Mouse (Mus musculus) skeletal muscle tissue, adult 2 months (tissue): ENCODE results near the gene Smad3.
A peak's percentile ranks its signal among the peaks of the same experiment; 100 is the strongest.

Source experiments
- DNase-seq: peaks from one replicate; pipeline ENCODE4 v3.0.0-alpha.2; 2012; ENCODE audit warnings: low read depth, low spot score

Smad3 gene

DNA sequence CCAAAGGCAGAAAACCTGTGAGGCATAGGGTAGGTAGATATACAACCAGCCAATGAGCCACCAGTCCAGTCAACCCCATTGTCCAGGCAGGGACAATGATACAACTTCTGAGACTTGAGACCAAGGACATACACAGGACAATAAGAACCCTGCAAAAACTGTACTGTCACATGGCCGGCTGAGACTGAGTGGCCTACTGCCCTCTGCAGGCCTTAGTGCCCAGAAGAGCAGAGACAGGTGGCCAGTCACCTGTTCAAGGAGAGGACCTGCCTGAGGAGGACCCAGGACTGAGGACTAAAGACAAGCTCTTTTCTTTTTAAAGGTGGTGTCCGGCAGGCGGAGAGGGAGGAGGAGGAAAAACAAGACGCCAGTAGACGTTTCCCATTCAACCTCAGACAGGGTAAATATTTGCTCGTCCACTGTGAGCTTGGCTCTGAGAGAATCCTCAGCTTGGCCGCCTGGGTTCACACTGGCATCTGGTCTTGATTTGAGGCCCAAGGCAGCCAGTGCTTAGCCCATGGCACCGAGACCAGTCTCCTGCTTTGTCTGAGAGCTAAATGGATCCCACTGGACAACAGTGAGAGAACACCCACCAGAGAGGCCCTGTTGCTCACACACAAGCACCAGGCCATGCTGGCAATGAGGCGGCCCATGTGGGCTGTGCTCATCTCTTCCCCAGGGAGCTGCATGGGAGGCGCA lies 56.4 kb downstream of the Smad3 start:
- DNase-seq = peak; percentile 38

DNA sequence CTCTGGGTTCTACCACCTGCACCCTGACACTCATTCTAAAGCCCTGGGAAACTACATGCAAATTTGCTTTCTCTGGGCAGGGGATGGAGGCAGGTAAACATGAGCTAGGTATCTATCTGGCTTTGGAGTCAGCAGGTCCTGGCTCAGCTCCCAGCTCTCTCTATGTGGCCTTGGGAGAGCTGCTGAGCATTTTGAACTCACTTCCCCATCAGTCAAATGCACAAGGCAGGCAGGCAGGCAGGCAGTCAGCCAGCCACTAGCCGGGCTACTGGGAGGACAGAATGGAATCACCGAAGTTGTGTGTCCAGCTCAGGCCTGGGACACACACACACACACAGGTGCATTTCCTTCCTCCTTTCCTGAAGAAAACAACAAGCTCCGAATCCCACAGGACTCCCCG lies 58.6 kb downstream of the Smad3 start:
- no peak for DNase-seq

DNA sequence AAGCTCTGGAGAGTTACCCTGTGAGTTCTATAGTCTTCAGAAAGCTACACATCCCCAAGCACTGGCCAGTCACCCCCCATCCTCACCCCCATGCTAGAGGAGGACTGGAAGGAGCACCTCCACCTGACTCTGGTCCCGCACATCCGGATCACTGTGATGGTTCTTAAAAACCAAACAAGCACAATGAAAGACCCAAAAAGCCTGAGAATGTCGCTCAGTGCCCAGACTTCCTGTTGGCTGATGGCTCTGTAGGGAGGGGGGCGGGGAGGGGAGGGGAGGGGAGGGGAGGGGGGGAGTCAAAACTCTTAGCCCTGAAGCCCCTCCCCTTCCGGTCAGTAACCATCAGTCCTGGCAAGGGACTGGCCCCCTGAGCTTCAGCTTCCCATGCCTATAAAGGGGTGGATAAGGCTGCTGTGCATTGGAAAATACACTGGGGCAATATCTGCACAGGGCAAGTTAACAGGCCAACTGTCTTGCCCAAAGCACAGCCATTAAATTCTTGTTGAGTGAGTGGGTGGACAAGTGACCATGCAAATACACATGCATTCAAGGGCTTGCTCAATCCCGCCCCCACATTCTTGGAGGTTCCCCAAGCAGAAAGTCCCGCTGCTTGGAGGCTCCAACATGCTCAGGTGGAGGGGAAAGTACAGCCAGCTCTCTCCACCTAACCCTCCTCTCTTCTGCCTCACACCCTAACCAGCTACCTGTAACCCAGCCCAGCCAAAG lies 59.3 kb downstream of the Smad3 start:
- DNase-seq = no peak

DNA sequence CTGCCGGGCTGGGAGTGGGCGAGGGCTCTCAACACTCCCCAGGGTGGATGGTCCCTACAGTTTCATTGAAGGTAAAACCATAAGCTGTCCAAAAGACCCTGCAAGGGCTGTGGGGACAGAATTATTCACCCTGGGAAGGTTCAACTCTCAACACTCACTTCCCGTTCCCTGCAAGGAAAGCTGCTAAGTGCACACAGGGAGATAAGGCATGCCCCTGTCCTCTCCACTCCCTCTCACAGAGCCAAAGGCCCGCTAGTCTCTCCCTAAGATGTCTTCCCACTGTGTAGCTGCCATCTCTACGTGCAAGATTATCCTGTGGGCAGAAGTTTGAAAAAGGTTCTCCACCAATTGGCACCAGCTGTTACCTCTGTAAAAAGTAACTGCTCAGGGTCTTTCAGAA lies 60.2 kb downstream of the Smad3 start:
- no peak for DNase-seq

DNA sequence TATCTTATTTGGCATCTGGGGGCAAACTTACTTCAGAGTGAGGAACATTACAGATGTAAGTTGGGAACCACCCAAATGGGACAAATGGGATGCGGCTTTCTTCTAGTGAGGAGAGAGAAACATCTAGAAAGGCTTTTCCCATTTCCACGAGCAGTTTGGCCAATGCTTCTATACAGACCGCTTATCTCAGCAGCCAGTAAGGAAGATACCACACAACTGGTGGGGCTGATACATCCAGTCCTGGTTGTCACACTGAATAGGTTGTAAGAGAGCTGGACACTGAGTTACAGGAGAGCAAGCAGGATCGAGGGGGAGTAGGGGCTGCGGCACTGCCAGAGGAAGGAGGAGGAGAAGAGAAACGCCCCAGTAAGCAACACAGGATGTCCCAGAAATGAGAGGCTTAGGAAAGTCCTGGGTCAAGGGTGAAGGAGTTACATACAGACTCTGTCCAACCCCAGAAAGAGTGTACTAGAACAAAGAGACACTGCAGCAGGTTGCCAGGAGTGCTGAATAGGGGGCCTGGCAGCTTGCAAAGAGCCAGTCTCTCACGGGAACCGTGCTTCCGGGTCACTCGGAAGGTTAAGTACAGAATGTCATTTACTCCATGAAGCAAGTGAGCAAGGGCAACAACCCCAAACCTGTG lies 61.2 kb downstream of the Smad3 start:
- DNase-seq = no peak

DNA sequence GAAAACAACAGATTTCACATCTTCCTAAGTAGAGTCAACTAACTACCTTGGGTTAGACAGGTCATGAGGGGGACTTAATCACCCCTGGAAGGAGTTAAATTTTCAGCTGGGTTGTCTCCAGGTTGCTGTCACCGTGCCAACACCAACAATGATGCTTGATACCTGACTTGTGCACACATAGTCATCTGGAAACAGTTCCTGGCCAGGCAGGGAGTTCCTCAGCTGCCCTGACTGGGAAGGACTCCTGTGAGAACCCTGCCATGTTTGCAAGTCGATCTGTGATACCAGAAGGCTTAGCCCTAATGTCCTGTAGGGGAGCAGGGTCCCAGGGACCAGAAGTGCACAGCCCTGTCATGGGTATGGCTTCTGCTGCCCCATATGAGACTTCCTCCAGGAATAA lies 65.8 kb downstream of the Smad3 start:
- no peak for DNase-seq

DNA sequence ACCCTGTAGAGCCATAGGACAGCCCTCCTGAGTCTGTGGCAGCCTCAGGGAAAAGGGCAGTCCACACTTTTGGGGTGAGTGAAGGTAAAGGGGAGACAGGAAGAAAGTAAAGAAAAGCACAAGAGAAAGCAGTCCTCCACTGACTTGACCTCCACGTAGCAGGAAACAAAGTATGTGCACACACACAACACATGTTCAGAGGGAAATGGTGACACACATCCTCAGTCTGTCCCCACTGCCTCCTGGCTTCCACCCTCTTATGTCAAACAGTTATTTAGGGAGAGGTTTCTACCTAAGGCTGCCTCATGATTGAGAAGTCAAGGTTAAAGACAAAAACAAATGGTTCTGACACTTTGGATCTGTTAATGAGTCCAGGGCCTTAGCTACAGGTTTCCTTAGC lies 67.3 kb downstream of the Smad3 start:
- DNase-seq = no peak

DNA sequence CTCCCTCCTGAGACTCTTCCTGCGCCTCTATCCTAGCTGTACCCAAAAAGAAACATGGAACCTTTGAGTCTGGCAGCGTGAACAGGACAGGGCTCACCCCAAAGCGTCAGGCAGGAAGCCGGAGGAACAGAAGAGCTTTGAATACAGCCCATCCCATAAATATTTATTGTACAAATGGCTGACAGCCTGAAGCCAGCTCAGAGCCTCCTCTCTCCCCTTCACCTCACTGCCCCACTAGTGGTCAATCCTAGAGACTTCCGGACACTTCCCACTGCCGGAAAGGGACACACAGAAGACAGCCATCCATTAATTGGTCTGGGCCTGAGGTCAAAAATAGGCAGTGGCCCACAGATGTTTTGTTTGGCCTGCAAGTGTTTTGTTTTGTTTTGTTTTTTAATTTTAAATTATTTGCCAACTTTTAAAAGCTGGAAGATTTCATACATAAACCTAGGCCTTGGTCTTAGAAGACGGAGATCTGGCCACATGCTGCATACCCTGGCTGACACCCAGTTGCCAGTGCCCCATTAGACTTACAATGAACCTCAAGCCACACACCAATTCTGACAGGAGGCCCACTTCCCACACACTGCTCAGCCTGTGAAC lies 70.3 kb downstream of the Smad3 start:
- DNase-seq = no peak

DNA sequence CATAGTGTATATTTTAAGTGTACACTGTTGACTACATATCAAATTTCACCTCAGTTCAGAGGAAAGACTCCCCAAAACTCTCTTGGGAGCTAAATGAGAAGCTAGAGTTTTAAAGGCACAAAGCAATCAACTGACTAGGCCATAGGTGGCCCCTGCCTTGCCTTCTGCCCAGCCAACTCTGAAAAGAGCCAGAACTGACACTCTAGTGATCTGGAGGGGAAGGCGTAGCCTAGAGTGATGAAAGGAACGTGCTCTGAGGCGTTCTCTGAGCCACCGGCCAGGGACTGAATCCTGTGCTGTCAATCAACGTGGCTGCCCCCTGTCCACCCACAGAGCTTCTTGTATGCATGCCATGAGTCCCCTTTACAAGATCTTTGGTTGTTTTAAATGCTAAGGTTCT lies 72.4 kb downstream of the Smad3 start:
- DNase-seq = no peak

DNA sequence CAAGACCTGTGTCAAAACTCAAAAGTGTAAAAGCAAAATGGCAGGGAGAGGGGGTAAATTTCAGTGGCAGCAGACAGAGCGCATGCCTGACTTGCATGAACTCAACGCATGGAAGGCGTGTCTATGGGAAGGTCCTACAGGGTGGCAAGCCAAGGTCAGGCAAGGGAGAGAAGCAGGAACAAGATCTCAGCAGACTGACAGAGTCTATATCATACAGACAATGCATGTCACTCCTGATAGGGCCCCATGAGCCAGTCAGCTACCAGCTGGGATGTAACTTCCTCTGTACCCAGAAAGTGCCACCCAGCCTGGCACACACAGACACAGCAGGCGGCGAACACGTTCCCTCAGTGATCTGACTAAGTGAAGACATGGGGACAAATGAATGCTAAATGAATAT lies 73.5 kb downstream of the Smad3 start:
- DNase-seq = no peak

DNA sequence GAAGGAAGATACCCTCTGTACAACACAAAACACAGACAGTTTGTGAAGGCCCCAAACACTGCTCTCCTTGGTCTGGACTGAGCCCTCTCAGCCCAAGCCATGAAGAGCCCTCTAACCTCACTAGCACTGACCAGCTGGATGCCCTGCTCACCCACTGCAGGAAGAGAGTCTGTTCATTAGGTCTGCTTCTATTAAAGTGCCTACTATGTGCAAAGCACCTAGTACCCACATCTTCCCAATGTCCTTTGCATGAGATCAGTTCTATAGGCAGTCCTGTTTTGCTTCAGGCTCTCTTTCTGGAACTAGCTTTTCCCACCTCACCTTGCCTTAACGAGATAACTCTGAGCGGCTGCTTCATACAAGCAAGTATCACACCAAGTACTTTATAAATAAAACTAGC lies 74.9 kb downstream of the Smad3 start:
- DNase-seq = no peak

DNA sequence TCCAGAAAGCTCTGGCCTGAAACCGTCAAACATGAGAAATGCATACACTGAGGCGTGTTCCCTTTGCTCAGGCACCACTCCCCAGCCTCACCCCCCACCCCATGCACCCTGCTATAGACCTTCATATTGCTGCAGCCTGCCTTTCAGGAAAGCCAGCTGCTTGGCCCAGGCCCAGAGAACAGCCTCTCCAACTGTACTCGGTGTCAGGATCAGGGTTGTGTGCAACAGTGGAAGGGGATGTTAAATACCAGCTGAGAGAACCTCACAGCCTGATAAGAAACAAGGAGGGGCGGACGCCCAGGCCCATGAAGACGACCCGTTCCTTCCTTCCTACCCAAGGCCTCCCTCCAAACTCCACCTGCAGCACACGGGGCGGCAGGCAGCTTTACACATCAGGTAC lies 75.5 kb downstream of the Smad3 start:
- no peak for DNase-seq

DNA sequence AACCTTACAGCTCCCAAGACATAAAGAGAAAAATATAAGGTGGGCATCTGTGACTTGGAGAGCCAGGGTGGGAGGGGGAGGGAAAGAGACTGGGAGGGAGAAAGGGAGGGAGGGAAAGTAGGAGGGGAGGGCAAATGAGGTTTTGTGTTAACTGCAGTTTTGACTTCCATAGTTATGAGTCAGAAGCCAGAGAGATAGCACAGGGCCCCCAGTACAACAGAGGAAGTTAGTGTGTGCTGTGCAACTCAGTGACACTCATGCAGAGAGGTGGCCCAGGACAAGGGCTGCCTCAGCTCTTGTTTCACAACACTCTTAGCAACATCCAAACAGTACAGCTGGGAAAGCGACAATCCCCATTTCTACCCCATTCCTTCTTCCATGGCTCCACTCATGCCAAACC lies 79.7 kb downstream of the Smad3 start:
- no peak for DNase-seq

DNA sequence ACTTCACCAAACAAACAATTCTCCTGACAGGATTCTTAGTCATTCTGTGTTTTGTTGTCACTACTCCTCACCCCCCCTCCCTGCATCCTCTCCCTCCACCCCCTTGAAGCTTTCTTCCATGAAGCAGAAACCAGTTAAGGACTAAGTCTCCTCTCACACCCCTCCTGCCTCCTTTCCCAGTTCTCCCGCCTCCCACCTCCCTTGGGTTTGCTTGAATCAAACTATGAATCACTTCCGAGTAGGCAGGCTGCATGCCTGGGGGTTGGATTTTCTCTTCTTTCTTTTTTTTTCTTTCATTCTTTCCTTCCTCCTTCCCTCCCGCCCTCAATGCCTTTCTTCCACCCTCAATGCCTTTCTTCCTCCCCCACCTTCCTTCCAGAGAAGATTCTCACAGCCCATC lies 80.2 kb downstream of the Smad3 start:
- peak; percentile 52 for DNase-seq

DNA sequence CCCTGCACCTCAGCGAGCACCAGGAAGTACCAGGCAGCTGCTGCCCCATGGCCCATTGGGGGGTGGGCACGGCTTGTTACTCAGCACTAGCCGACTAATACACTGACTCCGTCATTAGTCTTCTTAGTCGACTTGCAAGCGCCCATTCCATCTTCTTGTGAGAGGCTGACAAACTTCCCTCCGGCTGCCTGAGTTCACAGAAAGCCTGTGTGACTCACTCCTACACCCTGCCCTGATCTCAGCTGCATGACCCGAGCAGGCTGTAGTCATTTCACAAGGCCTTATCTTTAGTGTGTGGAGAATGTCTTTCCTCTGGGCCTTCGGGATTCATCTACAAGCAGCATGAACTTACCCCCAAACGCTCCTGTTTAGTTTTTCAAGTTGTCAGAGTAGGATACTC lies 83.2 kb downstream of the Smad3 start:
- DNase-seq = no peak

DNA sequence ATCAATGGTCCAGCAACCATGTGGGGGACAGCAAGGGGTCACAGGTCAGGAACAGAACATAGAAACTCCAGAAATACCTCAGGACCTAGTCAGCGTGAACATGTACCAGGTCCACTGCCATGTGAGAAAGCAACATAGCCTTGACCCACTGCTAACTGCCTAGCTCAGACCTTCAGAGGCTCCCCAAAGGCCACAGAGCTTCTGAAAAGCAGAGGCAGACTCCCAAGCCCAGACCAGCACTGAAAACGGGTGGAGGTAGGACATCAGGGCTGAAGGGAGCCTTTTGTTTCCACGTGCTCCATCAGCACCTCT lies 84.3 kb downstream of the Smad3 start:
- DNase-seq = no peak

DNA sequence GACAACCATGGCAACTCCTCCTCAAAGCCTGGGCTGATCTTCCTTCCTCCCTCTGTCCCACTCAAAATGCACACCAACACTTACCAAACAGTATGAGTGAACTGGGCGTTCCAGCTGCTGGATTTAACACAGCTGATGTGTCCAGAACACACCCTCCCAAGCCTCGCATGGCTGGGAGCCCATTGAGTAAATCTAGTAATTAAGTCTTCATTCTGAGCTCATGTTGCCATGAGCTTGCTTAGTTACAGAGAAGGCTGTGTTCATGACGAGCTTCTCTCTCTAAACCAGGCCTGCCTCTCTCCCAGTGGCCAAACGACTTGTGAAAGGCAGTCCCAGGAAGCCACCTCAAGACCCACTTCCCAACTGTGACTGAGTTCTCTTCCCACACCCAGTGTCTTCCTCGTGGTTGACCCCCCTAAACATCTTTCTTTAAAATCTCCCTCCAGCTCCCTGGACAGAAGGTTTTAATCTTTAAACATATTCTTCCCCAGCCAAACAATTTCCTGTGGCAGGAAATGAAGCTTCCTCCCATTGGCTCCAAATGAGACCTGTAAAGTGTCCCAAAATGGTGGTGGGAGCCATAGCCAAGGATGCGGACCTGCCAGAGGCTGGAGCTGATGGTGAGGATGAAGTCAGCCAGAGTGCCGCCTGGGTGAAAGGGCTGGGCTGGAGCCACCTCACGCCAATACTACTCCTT lies 84.8 kb downstream of the Smad3 start:
- peak; percentile 84 for DNase-seq

DNA sequence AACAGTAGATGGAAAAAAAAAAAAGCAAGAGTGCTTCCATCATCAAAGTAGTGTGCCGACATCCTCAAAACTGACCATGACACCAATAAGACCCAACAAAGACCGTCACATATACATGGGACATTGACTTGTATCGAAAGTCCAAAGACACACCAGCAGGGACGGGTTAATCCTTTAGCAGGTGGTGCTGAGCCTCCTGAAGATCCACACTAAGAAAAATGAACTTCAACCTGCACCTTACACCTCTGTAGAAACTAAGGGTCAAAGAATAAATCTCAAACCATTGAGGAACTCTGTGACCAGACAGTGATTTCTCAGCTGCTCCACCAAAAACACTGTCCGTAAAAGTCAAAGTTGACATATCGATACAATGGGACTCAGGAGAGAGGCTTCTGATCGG lies 88.0 kb downstream of the Smad3 start:
- DNase-seq = no peak

DNA sequence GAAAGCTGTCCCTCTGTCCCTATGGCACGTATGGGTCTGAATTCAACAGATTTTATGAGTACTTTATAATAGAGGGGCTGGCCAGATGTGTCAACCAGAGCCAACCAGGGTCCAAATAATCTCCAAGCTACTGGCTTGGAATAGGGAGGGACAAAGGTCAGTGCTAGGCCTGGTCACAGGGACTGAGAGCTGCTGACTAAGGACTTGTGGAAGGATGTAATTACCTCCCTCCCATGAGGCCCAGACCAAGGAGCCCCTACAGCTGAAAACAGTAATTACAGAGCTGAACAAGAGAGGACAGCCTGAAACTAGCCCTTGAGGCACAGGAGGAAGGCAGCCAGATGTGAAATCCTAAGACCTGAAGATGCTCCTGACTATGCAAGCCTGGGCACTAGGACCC lies 89.2 kb downstream of the Smad3 start:
- peak; percentile 65 for DNase-seq

DNA sequence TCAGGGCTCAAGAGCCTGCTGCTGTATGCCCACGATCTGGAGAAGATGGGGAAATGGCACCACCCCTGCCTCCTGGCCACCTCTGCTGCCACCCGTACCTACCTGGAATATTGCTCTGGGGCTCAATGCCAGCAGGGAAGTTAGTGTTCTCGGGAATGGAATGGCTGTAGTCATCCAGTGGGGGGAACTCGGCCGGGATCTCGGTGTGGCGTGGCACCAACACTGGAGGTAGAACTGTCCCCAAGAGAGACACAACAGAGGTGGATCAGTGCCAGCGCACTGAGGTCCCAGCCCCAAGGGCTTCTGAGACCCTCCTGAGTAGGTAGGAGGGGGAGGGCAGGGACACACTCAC lies 90.4 kb downstream of the Smad3 start:
- DNase-seq = no peak

DNA sequence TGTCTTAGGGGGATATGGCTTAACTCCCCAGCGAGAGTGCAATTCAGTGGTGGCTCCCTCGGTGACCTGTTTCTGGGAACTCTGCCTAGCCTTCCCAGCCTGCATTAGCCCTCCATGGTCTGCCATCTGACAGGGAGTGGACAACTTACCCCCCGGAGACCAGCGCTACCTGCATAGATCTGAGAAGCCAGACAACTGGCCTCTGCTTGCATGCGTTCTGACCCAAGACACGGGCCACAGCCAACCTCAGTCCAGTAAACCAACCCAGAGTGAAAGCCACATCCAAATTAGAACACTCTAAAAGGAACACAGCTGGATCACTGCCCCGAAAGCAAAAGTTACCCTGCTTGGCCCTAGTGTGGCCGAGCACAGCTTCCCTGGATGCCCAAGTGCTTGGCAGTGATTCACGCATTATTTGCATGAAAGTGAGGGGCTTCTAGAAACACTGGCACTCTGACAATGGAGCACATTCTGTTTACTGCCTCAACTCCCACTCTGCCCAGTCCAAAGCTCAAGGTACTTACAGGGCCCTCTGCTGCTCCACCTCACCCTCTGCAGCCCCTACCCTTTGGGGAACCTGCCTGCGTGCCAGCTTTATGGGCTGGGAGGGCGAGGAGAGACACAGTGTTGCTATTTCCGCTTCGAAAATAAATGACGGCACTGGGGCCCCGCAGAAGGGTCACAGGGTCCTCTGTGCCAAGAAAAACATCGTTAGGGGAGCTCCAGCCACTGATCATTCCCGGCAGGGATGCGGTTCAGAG lies 91.0 kb downstream of the Smad3 start:
- peak; percentile 86 for DNase-seq
